Mouse (Mus musculus) bone marrow macrophage, adult 2 months (primary cell): ENCODE results near the gene Elavl4. TPM values are rescaled to one million over a fixed set of nuclear protein-coding genes. Genes with fewer than 3 reads are reported as not detected.

Experiments
- H3K27ac ChIP-seq: 2 replicates; pipeline ENCODE4 v1.5.1; 2012; ENCODE audit warnings: low read depth, low read length; ENCODE audit not compliant: insufficient read depth
- H3K4me1 ChIP-seq: 2 replicates; pipeline ENCODE4 v1.6.1; 2012; ENCODE audit warnings: low read length; ENCODE audit not compliant: control insufficient read depth, insufficient read depth
- H3K4me3 ChIP-seq: 2 replicates; pipeline ENCODE4 v1.5.1; 2012; ENCODE audit warnings: mild to moderate bottlenecking, low read length, moderate library complexity; ENCODE audit not compliant: insufficient read depth
- CTCF ChIP-seq: IDR thresholded peaks from 2 replicates; pipeline ENCODE4 v1.5.1; 2012; ENCODE audit warnings: low read depth, mild to moderate bottlenecking, low read length, moderate library complexity
- POLR2A ChIP-seq: IDR thresholded peaks from 2 replicates; pipeline ENCODE4 v1.6.1; 2012; ENCODE audit warnings: mild to moderate bottlenecking, low read depth, low read length, borderline replicate concordance
- polyA plus RNA-seq: library from polyadenylated mRNA; stranded (reverse); fragments of >200 nt; gene quantifications from 2 replicates; pipeline ENCODE4 v1.2.4, GENCODE M21; 2012; ENCODE audit not compliant: missing spikeins, insufficient read depth, insufficient read length

Gene Elavl4
- polyA plus RNA-seq, 1 experiment = not detected

GRCm38 (mm10) chr4:110284446-110284845 is 67.3 kb downstream of the Elavl4 start:
- peaks cover 10% of the 10 kb centered on the region; the same call in 1 of the 2 replicates for H3K4me1 ChIP-seq
- H3K4me3 ChIP-seq = no peak overlapping the region
- H3K27ac ChIP-seq = no peak overlapping the region

GRCm38 (mm10) chr4:110270046-110270445 is 81.7 kb downstream of the Elavl4 start:
- no peak for TF ChIP-seq CTCF
- TF ChIP-seq POLR2A = no peak
- no peaks in the 10 kb centered on the region for H3K4me1 ChIP-seq
- no peak overlapping the region for H3K4me3 ChIP-seq
- H3K27ac ChIP-seq = no peak overlapping the region

More at GRCm38 (mm10) chr4:110284446-110284845, 67.3 kb downstream of the Elavl4 start:
- TF ChIP-seq POLR2A = no peak
- TF ChIP-seq CTCF = no peak

- Histone ChIP-seq H3K4me1 (no peaks in the 10 kb centered on the region), H3K4me3 (no peak overlapping the region), H3K27ac (no peak overlapping the region)
- TF ChIP-seq POLR2A (no peak), CTCF (no peak)
These were observed 84.7 kb downstream of the Elavl4 start for GRCm38 (mm10) chr4:110266804-110267575.

- H3K4me3 ChIP-seq = no peak overlapping the region
- no peak for TF ChIP-seq CTCF
- no peak for TF ChIP-seq POLR2A
- H3K27ac ChIP-seq = no peak overlapping the region
- no peaks in the 10 kb centered on the region for H3K4me1 ChIP-seq
These were observed 87.3 kb downstream of the Elavl4 start for GRCm38 (mm10) chr4:110264345-110264943.

GRCm38 (mm10) chr4:110257360-110257759 is 94.3 kb downstream of the Elavl4 start:
- no peaks in the 10 kb centered on the region for H3K4me1 ChIP-seq
- TF ChIP-seq CTCF = no peak
- no peak for TF ChIP-seq POLR2A
- H3K27ac ChIP-seq = no peak overlapping the region
- no peak overlapping the region for H3K4me3 ChIP-seq

GRCm38 (mm10) chr4:110255617-110256016 is 96.1 kb downstream of the Elavl4 start:
- Histone ChIP-seq H3K27ac (no peak overlapping the region), H3K4me3 (no peak overlapping the region), H3K4me1 (no peaks in the 10 kb centered on the region)
- TF ChIP-seq CTCF (no peak), POLR2A (no peak)

- Histone ChIP-seq H3K4me3 (no peak overlapping the region), H3K27ac (no peak overlapping the region), H3K4me1 (no peaks in the 10 kb centered on the region)
- TF ChIP-seq POLR2A = no peak
- no peak for TF ChIP-seq CTCF
These were observed 101.7 kb downstream of the Elavl4 start for GRCm38 (mm10) chr4:110250055-110250454.

- Histone ChIP-seq H3K4me1 (no peaks in the 10 kb centered on the region), H3K27ac (no peak overlapping the region), H3K4me3 (no peak overlapping the region)
- no peak for TF ChIP-seq CTCF
These were observed 108.8 kb downstream of the Elavl4 start for GRCm38 (mm10) chr4:110242879-110243278.

GRCm38 (mm10) chr4:110234554-110234953 is 117.2 kb downstream of the Elavl4 start:
- TF ChIP-seq POLR2A (no peak), CTCF (no peak)
- no peaks in the 10 kb centered on the region for H3K4me1 ChIP-seq
- H3K27ac ChIP-seq = no peak overlapping the region

GRCm38 (mm10) chr4:110232327-110232726 is 119.4 kb downstream of the Elavl4 start:
- H3K27ac ChIP-seq = no peak overlapping the region
- H3K4me3 ChIP-seq = no peak overlapping the region
- H3K4me1 ChIP-seq = no peaks in the 10 kb centered on the region
- no peak for TF ChIP-seq POLR2A

More at GRCm38 (mm10) chr4:110234554-110234953, 117.2 kb downstream of the Elavl4 start:
- no peak overlapping the region for H3K4me3 ChIP-seq
